Mouse (Mus musculus) lung, adult 2 months (tissue): Measurements from ENCODE around the gene Pcnx2.

Experiments
- CTCF ChIP-seq: fragments of 200-500 bp; IDR thresholded peaks from 2 replicates; pipeline ENCODE4 v1.5.1; 2011; ENCODE audit warnings: mild to moderate bottlenecking, low read length, control low read depth; ENCODE audit not compliant: insufficient read depth
- POLR2A ChIP-seq: fragments of 200-500 bp; IDR thresholded peaks from 2 replicates; pipeline ENCODE4 v1.6.1; 2011; ENCODE audit warnings: low read depth, mild to moderate bottlenecking, control low read depth, low read length, borderline replicate concordance; ENCODE audit errors: extremely low read depth

DNA sequence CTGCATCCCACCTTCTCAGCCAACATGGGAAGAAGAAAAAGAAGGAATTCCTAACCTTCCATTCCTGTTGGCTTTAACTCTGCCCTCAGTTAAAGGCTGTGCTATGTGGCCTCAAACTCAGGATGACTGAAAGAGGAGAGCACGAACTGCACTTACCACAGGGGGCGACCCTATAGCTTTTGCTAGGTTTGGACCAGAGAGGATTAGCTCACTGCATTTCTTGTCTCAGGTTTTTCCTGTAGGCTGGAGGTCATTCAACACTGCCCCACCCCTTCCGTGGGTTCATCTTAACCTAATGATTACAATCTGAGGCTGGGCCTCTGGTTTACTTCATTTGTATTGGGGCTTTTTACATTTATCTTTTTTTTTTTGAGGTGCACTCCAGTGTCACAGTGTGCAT is 123.1 kb downstream of the Pcnx2 start:
- no peak for TF ChIP-seq CTCF
- TF ChIP-seq POLR2A: no peak
